Mouse (Mus musculus): ENCODE data around the gene Gbp8. TPM values are rescaled to one million over a fixed set of nuclear protein-coding genes. Genes with fewer than 3 reads are reported as not detected.
"Not testable (repeated sequence)": the region's sequence is repeated elsewhere in the genome, so short reads cannot be mapped to it uniquely, and the experiment has no call there.

Gbp8 gene
- polyA plus RNA-seq, 1 experiment, result 0.46 TPM

DNA sequence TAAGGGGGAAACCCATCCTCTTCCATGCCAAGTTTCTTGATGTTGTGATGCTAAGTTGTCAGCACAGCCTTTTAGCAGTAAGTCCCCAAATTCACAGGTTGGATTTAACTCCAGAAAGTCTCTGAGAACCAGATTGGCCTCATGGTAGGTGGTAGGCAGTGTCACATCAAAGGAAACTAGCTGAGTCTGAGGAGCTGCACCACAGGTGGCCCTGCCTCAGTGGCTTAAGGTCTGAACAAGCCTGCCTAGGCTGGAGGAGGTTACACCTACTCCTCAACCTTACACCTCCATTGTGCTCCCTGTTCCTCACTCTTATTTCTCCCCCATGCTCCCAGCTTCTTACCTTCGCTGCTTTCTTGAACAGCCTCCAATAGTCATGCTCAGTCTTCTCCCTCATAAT lies 76.0 kb downstream of the Gbp8 start:
- no peaks in the 10 kb centered on the region for H3K79me2 ChIP-seq (ENCODE audit: control insufficient read depth, insufficient read depth)
- H3K27me3 ChIP-seq (ENCODE audit: control insufficient read depth, insufficient read depth, insufficient read length), result no peaks in the 10 kb centered on the region
- no peaks in the 10 kb centered on the region for H3K36me3 ChIP-seq (ENCODE audit: control insufficient read depth, insufficient read depth)
- H3K4me3 ChIP-seq, result no peak overlapping the region
- H3K4me2 ChIP-seq (ENCODE audit: low read depth), result no peak overlapping the region
- no peak overlapping the region for H3ac ChIP-seq (ENCODE audit: control insufficient read depth, insufficient read length)
- TF ChIP-seq CEBPB (IDR thresholded peaks at IDR 0.05; ENCODE audit: insufficient read depth, poor library complexity, severe bottlenecking) (no peak), MAX (IDR thresholded peaks at IDR 0.05; ENCODE audit: low read depth) (no peak), POLR2AphosphoS2 (IDR thresholded peaks at IDR 0.05; ENCODE audit: insufficient read length, low read depth) (no peak), SRF (IDR thresholded peaks at IDR 0.05; ENCODE audit: control insufficient read depth, insufficient read length, low read depth) (no peak), E2F4 (IDR thresholded peaks at IDR 0.05; ENCODE audit: insufficient read depth) (no peak), USF1 (IDR thresholded peaks at IDR 0.05; ENCODE audit: low read depth) (no peak)

DNA sequence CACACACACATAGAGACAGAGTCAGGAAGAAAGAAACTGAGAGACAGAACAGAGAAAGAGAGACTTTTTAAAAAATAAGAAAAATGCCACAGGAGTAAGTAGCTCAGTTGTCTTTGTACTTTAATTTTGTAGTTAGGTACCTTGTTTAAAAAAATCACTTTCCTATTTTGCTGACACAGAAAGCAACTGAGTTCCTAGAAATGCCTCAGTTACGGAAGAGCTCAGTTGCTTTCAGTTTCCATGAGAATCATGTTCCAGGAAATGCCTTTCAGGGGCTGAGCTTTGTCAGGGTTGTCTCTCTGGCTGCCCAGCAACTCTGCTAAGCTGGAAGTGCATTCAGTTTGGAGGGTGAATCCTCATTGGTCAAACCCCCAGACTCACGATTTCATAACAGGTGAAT lies 76.9 kb downstream of the Gbp8 start:
- not testable (repeated sequence) for H3K4me3 ChIP-seq; H3ac ChIP-seq (ENCODE audit: control insufficient read depth, insufficient read length); H3K27me3 ChIP-seq (ENCODE audit: control insufficient read depth, insufficient read depth, insufficient read length); H3K79me2 ChIP-seq (ENCODE audit: control insufficient read depth, insufficient read depth); H3K4me2 ChIP-seq (ENCODE audit: low read depth); H3K36me3 ChIP-seq (ENCODE audit: control insufficient read depth, insufficient read depth)

DNA sequence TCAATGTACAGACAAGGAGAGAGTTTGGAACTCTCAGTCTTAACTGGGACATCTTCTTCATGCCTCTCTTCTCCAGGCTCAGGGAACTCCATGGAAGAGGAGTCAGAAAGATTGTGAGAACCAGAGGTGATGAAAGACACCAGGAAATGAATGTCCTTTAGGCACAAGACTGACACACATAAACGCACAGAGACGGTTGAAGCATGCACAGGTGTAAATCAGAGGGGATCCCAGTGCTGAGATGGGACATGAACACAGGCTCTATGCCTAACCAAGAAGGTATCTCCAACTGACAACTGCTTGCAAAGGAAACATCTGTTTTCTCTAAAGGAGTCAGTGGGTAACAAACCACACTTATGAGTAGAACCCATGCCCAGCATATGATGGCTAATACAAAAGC lies 79.1 kb downstream of the Gbp8 start:
- TF ChIP-seq E2F4 (IDR thresholded peaks at IDR 0.05; ENCODE audit: insufficient read depth) (no peak), POLR2A (IDR thresholded peaks at IDR 0.05; ENCODE audit: insufficient read length, low read depth) (no peak), CEBPB (IDR thresholded peaks at IDR 0.05; ENCODE audit: insufficient read depth, poor library complexity, severe bottlenecking) (no peak), MAX (IDR thresholded peaks at IDR 0.05; ENCODE audit: low read depth) (no peak)
- no peaks in the 10 kb centered on the region for H3K79me2 ChIP-seq (ENCODE audit: control insufficient read depth, insufficient read depth)
- H3K4me2 ChIP-seq (ENCODE audit: low read depth), result no peak overlapping the region
- no peak overlapping the region for H3K4me3 ChIP-seq
- no peak overlapping the region for H3ac ChIP-seq (ENCODE audit: control insufficient read depth, insufficient read length)
- H3K27me3 ChIP-seq (ENCODE audit: control insufficient read depth, insufficient read depth, insufficient read length), result no peaks in the 10 kb centered on the region
- H3K36me3 ChIP-seq (ENCODE audit: control insufficient read depth, insufficient read depth), result no peaks in the 10 kb centered on the region

DNA sequence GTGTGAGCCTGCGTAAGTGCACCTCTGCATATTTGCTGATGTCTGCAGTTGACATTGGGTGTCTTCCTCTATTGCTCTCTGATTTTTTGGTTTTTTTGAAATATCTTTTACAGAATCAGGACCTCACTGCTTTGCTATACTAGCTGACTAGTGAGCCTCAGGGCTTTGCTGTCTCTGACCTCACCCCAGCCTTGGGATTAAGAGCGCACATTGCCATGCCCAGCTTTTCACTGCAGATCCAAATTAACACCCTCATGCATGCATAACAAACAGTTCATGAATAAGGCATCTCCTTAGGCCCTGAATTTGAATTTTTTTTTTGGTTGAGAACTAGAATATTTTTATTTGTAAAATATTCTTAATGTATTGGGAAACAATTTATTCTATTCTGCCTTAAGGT lies 84.1 kb downstream of the Gbp8 start:
- no peak overlapping the region for H3K4me3 ChIP-seq
- no peak overlapping the region for H3K4me2 ChIP-seq (ENCODE audit: low read depth)
- H3ac ChIP-seq (ENCODE audit: control insufficient read depth, insufficient read length), result no peak overlapping the region
- H3K36me3 ChIP-seq (ENCODE audit: control insufficient read depth, insufficient read depth), result no peaks in the 10 kb centered on the region
- TF ChIP-seq MYOG (IDR thresholded peaks at IDR 0.05; ENCODE audit: control insufficient read depth in 1 of 3, insufficient read depth in 1 of 3, insufficient read length in 2 of 3, low read depth in 2 of 3), result no peak
- TF ChIP-seq MAX (IDR thresholded peaks at IDR 0.05; ENCODE audit: low read depth), result no peak
- TF ChIP-seq POLR2AphosphoS2 (IDR thresholded peaks at IDR 0.05; ENCODE audit: insufficient read length, low read depth), result no peak
- TF ChIP-seq POLR2A (IDR thresholded peaks at IDR 0.05; ENCODE audit: insufficient read length, low read depth), result no peak
- no peak for TF ChIP-seq SRF (IDR thresholded peaks at IDR 0.05; ENCODE audit: control insufficient read depth, insufficient read length, low read depth)
- TF ChIP-seq USF1 (IDR thresholded peaks at IDR 0.05; ENCODE audit: low read depth), result no peak
- no peak for TF ChIP-seq E2F4 (IDR thresholded peaks at IDR 0.05; ENCODE audit: insufficient read depth)
- no peak for TF ChIP-seq CEBPB (IDR thresholded peaks at IDR 0.05; ENCODE audit: insufficient read depth, poor library complexity, severe bottlenecking)
- no peak for TF ChIP-seq MYOD1 (IDR thresholded peaks at IDR 0.05; ENCODE audit: control insufficient read depth in 1 of 3, insufficient read length in 2 of 3, low read depth in 2 of 3)
- no peak for TF ChIP-seq TCF12 (IDR thresholded peaks at IDR 0.05; ENCODE audit: insufficient read depth, poor library complexity, severe bottlenecking)
- TF ChIP-seq REST (IDR thresholded peaks at IDR 0.05; ENCODE audit: insufficient read depth, insufficient read length), result no peak
- TF ChIP-seq TCF3 (IDR thresholded peaks at IDR 0.05; ENCODE audit: insufficient read length, low read depth), result no peak
- H3K79me2 ChIP-seq (ENCODE audit: control insufficient read depth, insufficient read depth), result no peaks in the 10 kb centered on the region
- H3K27me3 ChIP-seq (ENCODE audit: control insufficient read depth, insufficient read depth, insufficient read length), result no peaks in the 10 kb centered on the region

DNA sequence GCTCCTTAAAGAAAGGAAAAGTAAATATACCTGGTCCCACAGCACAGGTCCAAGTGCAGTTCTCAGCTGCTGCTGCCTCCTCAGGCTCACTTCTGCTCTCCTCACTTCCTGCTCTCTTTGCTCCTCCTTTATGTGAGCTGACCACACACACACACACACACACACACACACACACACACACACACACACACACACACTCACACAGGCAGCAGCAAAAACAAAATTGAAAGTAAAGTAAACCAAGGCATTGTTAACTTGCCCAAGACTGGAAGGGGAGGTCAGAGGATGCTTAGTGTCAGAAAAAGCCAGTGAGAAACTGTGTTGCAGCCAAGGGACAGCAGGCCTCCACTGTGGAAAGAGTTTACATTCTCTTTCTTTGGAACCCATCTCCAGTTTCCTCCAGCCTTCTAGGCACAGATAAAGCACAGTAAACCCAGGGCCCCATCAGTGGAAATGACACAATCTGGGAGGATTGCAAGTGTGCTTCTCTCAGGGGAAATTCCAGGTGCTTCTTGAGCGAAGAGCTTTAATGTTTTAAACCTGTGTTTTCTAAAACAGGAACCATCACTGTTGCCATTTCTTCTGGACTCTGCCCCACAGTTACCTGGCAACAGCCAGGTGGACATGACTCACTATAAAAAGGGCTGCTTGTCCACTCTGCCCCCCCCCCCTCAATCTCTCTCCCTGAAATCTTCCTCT lies 85.7 kb downstream of the Gbp8 start:
- not testable (repeated sequence) for H3K36me3 ChIP-seq (ENCODE audit: control insufficient read depth, insufficient read depth); H3K79me2 ChIP-seq (ENCODE audit: control insufficient read depth, insufficient read depth); H3K4me3 ChIP-seq; H3K4me2 ChIP-seq (ENCODE audit: low read depth); H3K27me3 ChIP-seq (ENCODE audit: control insufficient read depth, insufficient read depth, insufficient read length); H3ac ChIP-seq (ENCODE audit: control insufficient read depth, insufficient read length)

DNA sequence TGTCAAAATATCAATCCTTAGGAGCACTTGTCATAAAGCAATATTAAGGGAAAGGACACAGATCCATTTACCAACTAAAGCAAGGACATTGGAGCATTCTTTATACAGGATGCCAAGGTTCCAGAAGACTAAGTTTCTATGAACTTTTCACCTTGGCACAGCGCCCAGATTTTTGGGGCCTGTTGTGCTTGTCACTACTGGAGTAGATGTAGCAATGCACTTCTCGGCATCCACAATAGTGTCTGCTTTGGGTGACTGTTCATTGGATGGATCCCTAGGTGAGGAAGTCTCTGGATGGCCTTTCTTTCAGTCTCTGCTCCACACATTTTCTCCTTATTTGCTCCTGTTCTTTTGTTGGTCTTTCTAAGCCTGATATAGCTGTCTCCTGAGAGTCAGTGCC lies 107.0 kb downstream of the Gbp8 start:
- Histone ChIP-seq H3ac (ENCODE audit: control insufficient read depth, insufficient read length) (no peak overlapping the region), H3K79me2 (ENCODE audit: control insufficient read depth, insufficient read depth) (no peaks in the 10 kb centered on the region), H3K27me3 (ENCODE audit: control insufficient read depth, insufficient read depth, insufficient read length) (no peaks in the 10 kb centered on the region), H3K4me2 (ENCODE audit: low read depth) (no peak overlapping the region), H3K4me3 (no peak overlapping the region), H3K36me3 (ENCODE audit: control insufficient read depth, insufficient read depth) (no peaks in the 10 kb centered on the region)
- TF ChIP-seq MAX (IDR thresholded peaks at IDR 0.05; ENCODE audit: low read depth), result no peak
- no peak for TF ChIP-seq POLR2AphosphoS2 (IDR thresholded peaks at IDR 0.05; ENCODE audit: insufficient read length, low read depth)
- no peak for TF ChIP-seq SRF (IDR thresholded peaks at IDR 0.05; ENCODE audit: control insufficient read depth, insufficient read length, low read depth)
- TF ChIP-seq MYOD1 (IDR thresholded peaks at IDR 0.05; ENCODE audit: control insufficient read depth in 1 of 3, insufficient read length in 2 of 3, low read depth in 2 of 3), result no peak
- no peak for TF ChIP-seq REST (IDR thresholded peaks at IDR 0.05; ENCODE audit: insufficient read depth, insufficient read length)
- no peak for TF ChIP-seq MYOG (IDR thresholded peaks at IDR 0.05; ENCODE audit: control insufficient read depth in 1 of 3, insufficient read depth in 1 of 3, insufficient read length in 2 of 3, low read depth in 2 of 3)
- TF ChIP-seq E2F4 (IDR thresholded peaks at IDR 0.05; ENCODE audit: insufficient read depth), result no peak
- no peak for TF ChIP-seq TCF12 (IDR thresholded peaks at IDR 0.05; ENCODE audit: insufficient read depth, poor library complexity, severe bottlenecking)
- no peak for TF ChIP-seq POLR2A (IDR thresholded peaks at IDR 0.05; ENCODE audit: insufficient read length, low read depth)
- TF ChIP-seq CEBPB (IDR thresholded peaks at IDR 0.05; ENCODE audit: insufficient read depth, poor library complexity, severe bottlenecking), result no peak

Measured in myocyte (in vitro differentiated cells).